Mouse (Mus musculus) kidney, adult 10 weeks (tissue): Measurements from ENCODE around the gene 1700019D03Rik. TPM values are rescaled to one million over a fixed set of nuclear protein-coding genes. Genes with fewer than 3 reads are reported as not detected.

Experiments used
- polyA plus RNA-seq: library from polyadenylated mRNA; stranded (reverse); fragments of 350-450 nt; fragmentation: Illumina TruSeq; extraction: RNeasy Lipid Tissue Mini Kit (QIAGEN cat#74804); gene quantifications from one replicate; pipeline ENCODE4 v1.2.3, GENCODE M21; 2014; ENCODE audit warnings: low read depth, low replicate concordance

Gene 1700019D03Rik
- 6.5 TPM for polyA plus RNA-seq

DNA sequence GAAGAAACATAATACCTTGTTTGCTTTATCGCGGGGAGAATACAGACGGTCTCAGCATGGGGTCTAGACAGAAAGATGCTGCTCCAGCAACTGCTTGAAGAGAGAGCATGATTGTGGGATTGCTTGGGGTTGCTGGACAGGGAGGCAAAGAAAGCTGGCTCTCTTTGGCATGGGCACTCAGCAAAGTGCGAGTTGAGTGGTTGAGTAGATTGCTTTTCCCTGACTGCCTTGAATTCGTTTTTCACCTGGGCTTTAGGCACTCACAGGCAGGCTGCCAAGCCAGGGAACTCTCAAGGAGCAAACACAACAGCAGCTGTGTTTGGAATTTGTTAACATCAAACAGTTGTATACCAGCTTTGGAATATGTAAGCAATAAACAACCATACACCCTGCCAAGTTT, at the start of gene 1700019D03Rik:
1700019D03Rik (minus strand) TSS at position 101 of the 400 bp plus-strand sequence.

GRCm38 (mm10) chr1:53061340-53061739, 41.4 kb upstream of the 1700019D03Rik start, which contains the start of gene Mstn:
Gene Mstn (plus strand): TSS chr1:53061640.

Other genes with a start within 250 kb of the 1700019D03Rik start
- gene Inpp1, start 202.5 kb downstream of the 1700019D03Rik start, polyA plus RNA-seq = 8.9 TPM
- gene Hibch, start 175.2 kb downstream of the 1700019D03Rik start, polyA plus RNA-seq = 184 TPM
- gene Mstn, start 41.5 kb upstream of the 1700019D03Rik start, polyA plus RNA-seq = not detected
- gene 1700019A02Rik, start 167.5 kb upstream of the 1700019D03Rik start, polyA plus RNA-seq = not detected